ENCODE assay signal across 8 mouse cellular contexts in the genomic region with DNA sequence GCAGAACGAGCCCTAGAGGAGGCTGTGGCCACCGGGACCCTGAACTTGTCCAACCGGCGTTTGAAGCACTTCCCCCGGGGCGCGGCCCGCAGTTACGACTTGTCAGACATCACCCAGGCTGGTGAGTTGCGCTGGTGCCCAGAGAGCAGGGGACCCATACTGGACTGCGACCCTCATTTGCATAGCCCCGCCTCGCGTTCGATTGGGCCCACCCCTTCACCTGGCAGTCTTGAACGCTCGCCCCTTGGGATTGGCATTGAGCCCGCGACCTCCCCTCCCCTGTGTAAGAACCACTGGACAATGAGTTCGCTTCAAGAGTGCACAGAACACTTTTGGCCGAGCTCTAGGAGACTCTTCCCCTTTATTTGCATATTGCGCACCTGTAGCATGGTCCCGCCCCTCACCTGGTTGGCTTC. TPM values are rescaled to one million over a fixed set of nuclear protein-coding genes. Genes with fewer than 3 reads are reported as not detected.
DNase-seq lines count a peak whose midpoint lies in the region; ATAC-seq and TF ChIP-seq lines count a peak whose summit lies in the region.

No protein-coding gene starts in this region.

- H3K4me1 ChIP-seq in liver, embryonic 14.5 days (replicated peaks; ENCODE audit: control insufficient read depth in 2 of 2, insufficient read depth in 2 of 2, low read length in 1 of 2) = peaks cover 17 to 30% of the 10 kb centered on the region in 2 experiments
- H3K4me1 ChIP-seq in neural tube, embryonic 13.5 days (replicated peaks) = peaks cover 49% of the 10 kb centered on the region

- TF ChIP-seq EP300 in liver, embryonic 14.5 days (IDR thresholded peaks at IDR 0.05; ENCODE audit: low read depth) = no peak

- H3K36me3 ChIP-seq in liver, embryonic 14.5 days (replicated peaks; ENCODE audit: control insufficient read depth, insufficient read depth, low read depth) = no peaks in the 10 kb centered on the region; the same call in 1 of the 2 replicates
- peaks cover 9% of the 10 kb centered on the region for H3K36me3 ChIP-seq in neural tube, embryonic 13.5 days

- H3K4me2 ChIP-seq in liver, embryonic 14.5 days (ENCODE audit: low read depth) = peak overlapping the region; percentile 97
- H3K4me2 ChIP-seq in neural tube, embryonic 13.5 days = peak overlapping the region; percentile 86

- peak; percentile 41 to 79 for DNase-seq in left cerebral cortex, postnatal 10 days (ENCODE audit: extremely low spot score in 1 of 2, low spot score in 2 of 2)
- no peak for DNase-seq in left cerebral cortex, postnatal 14 days (ENCODE audit: low spot score in 2 of 2)
- peak; percentile 79 for DNase-seq in embryo, embryonic 10.5 days (ENCODE audit: low spot score)
- DNase-seq in induced T-regulatory cell, adult 2 months (ENCODE audit: low read depth) = peak; percentile 80
- DNase-seq in liver, embryonic 14.5 days (ENCODE audit: low read depth in 3 of 3, low spot score in 3 of 3) = peak in 1 of 3 experiments; percentile 42
- DNase-seq in thymus, postnatal 36 days = no peak
- no peak for DNase-seq in right cerebral cortex, adult 18-20 months

- H3K27ac ChIP-seq in liver, embryonic 14.5 days = peak overlapping the region; percentile 78
- peak overlapping the region; percentile 94 for H3K27ac ChIP-seq in neural tube, embryonic 13.5 days (replicated peaks)

- no peaks in the 10 kb centered on the region for H3K9me3 ChIP-seq in liver, embryonic 14.5 days (ENCODE audit: control insufficient read depth, low read length)
- no peaks in the 10 kb centered on the region for H3K9me3 ChIP-seq in neural tube, embryonic 13.5 days

- under 1% methylated on average over 23 of the region's 23 CpGs for WGBS in liver, embryonic 14.5 days (ENCODE audit: insufficient replicate concordance)
- under 1% methylated on average over 23 of the region's 23 CpGs for WGBS in neural tube, embryonic 13.5 days

- intact Hi-C loops in left cerebral cortex, postnatal 10 days (cut with DNase I) = no loop called here
- intact Hi-C loops in left cerebral cortex, postnatal 14 days (cut with DNase I) = no loop called here

- TF ChIP-seq CTCF in liver, embryonic 14.5 days (IDR thresholded peaks at IDR 0.05; ENCODE audit: low read depth) = no peak

- peak overlapping the region; percentile 81 for H3K9ac ChIP-seq in liver, embryonic 14.5 days (replicated peaks)
- H3K9ac ChIP-seq in neural tube, embryonic 13.5 days = peak overlapping the region; percentile 86

- peak overlapping the region; percentile 82 to 91 for H3K4me3 ChIP-seq in liver, embryonic 14.5 days (ENCODE audit: insufficient read depth in 1 of 2, low read depth in 2 of 2, low read length in 2 of 2)
- H3K4me3 ChIP-seq in neural tube, embryonic 13.5 days = peak overlapping the region; percentile 83

- peak; percentile 40 for ATAC-seq in liver, embryonic 14.5 days (ENCODE audit: insufficient read depth)
- peak; percentile 36 for ATAC-seq in neural tube, embryonic 13.5 days (ENCODE audit: low read depth)

- no peaks in the 10 kb centered on the region for H3K27me3 ChIP-seq in liver, embryonic 14.5 days (ENCODE audit: control insufficient read depth, insufficient read depth, low read length)
- H3K27me3 ChIP-seq in neural tube, embryonic 13.5 days = no peaks in the 10 kb centered on the region

RNA-seq across cellular contexts. Expression of a gene that starts 0.3 kb away (rescaled TPM):
- 1 to 10 TPM; 4.4 to 5.6 TPM for total RNA-seq in left cerebral cortex, postnatal 10 days (2021)
- 10 to 100 TPM in 1 of 2 experiments, 1 to 10 TPM in 1; 8.8 to 10.6 TPM for total RNA-seq in left cerebral cortex, postnatal 14 days (2021)
- 5.5 and 6.0 TPM in 2 replicates for polyA plus RNA-seq in liver, embryonic 14.5 days (2012; rRNA removed)
- polyA plus RNA-seq in liver, embryonic 14.5 days (2014; fragmentation: Nextera tagmentation; extraction: Ambion mirVana) = 3.2 and 3.9 TPM in 2 replicates
- polyA plus RNA-seq in neural tube, embryonic 13.5 days (2015; fragmentation: Nextera tagmentation; extraction: Ambion mirVana) = 6.7 and 7.9 TPM in 2 replicates

RNA-seq across cellular contexts. Expression of a gene that starts 0.4 kb away (rescaled TPM):
- total RNA-seq in left cerebral cortex, postnatal 10 days (2021) = 10 to 100 TPM; 15.1 to 15.6 TPM
- total RNA-seq in left cerebral cortex, postnatal 14 days (2021) = 10 to 100 TPM in 1 of 2 experiments, 1 to 10 TPM in 1; 7.1 to 13.7 TPM
- polyA plus RNA-seq in liver, embryonic 14.5 days (2012; rRNA removed) = 13.9 and 16.1 TPM in 2 replicates
- 21.7 and 23.6 TPM in 2 replicates for polyA plus RNA-seq in liver, embryonic 14.5 days (2014; fragmentation: Nextera tagmentation; extraction: Ambion mirVana)
- 23.8 and 24.5 TPM in 2 replicates for polyA plus RNA-seq in neural tube, embryonic 13.5 days (2015; fragmentation: Nextera tagmentation; extraction: Ambion mirVana)

RNA-seq across cellular contexts. Expression of a gene that starts 0.5 kb away (rescaled TPM):
- under 1 TPM; 0.19 to 0.26 TPM for total RNA-seq in left cerebral cortex, postnatal 10 days (2021)
- under 1 TPM in 1 of 2 experiments, not detected in 1; 0.15 TPM for total RNA-seq in left cerebral cortex, postnatal 14 days (2021)
- 0.02 and 0.04 TPM in 2 replicates for polyA plus RNA-seq in liver, embryonic 14.5 days (2012; rRNA removed)
- polyA plus RNA-seq in liver, embryonic 14.5 days (2014; fragmentation: Nextera tagmentation; extraction: Ambion mirVana) = 0.05 TPM in 1 of 2 replicates, not detected in the other
- polyA plus RNA-seq in neural tube, embryonic 13.5 days (2015; fragmentation: Nextera tagmentation; extraction: Ambion mirVana) = 0.17 and 0.20 TPM in 2 replicates

RNA-seq across cellular contexts. Expression of a gene that starts 11.8 kb away (rescaled TPM):
- 1 to 10 TPM; 2.7 to 4.5 TPM for total RNA-seq in left cerebral cortex, postnatal 10 days (2021)
- total RNA-seq in left cerebral cortex, postnatal 14 days (2021) = 1 to 10 TPM; 1.7 to 4.7 TPM
- 12.7 and 13.7 TPM in 2 replicates for polyA plus RNA-seq in liver, embryonic 14.5 days (2012; rRNA removed)
- polyA plus RNA-seq in liver, embryonic 14.5 days (2014; fragmentation: Nextera tagmentation; extraction: Ambion mirVana) = 2.3 and 2.9 TPM in 2 replicates
- 5.6 and 6.5 TPM in 2 replicates for polyA plus RNA-seq in neural tube, embryonic 13.5 days (2015; fragmentation: Nextera tagmentation; extraction: Ambion mirVana)

RNA-seq across cellular contexts. Expression of a gene that starts 15.7 kb away (rescaled TPM):
- total RNA-seq in left cerebral cortex, postnatal 10 days (2021) = 10 to 100 TPM; 11.4 to 12.3 TPM
- 10 to 100 TPM; 12.9 to 14.6 TPM for total RNA-seq in left cerebral cortex, postnatal 14 days (2021)
- polyA plus RNA-seq in liver, embryonic 14.5 days (2012; rRNA removed) = 11.7 and 12.2 TPM in 2 replicates
- 11.6 and 12.8 TPM in 2 replicates for polyA plus RNA-seq in liver, embryonic 14.5 days (2014; fragmentation: Nextera tagmentation; extraction: Ambion mirVana)
- 40.6 and 42.7 TPM in 2 replicates for polyA plus RNA-seq in neural tube, embryonic 13.5 days (2015; fragmentation: Nextera tagmentation; extraction: Ambion mirVana)

Comparison
In these comparisons a context has a peak if more than half of its experiments do, and no peak if none do; other contexts are left out.
1. DNase-seq: peak in left cerebral cortex, postnatal 10 days (2 of 2), embryo, embryonic 10.5 days (single experiment) and induced T-regulatory cell, adult 2 months (single experiment); none in left cerebral cortex, postnatal 14 days (0 of 2), thymus, postnatal 36 days (0 of 2) and right cerebral cortex, adult 18-20 months (single experiment).